8 mouse cellular contexts compared by ENCODE assay signal in the genomic region with DNA sequence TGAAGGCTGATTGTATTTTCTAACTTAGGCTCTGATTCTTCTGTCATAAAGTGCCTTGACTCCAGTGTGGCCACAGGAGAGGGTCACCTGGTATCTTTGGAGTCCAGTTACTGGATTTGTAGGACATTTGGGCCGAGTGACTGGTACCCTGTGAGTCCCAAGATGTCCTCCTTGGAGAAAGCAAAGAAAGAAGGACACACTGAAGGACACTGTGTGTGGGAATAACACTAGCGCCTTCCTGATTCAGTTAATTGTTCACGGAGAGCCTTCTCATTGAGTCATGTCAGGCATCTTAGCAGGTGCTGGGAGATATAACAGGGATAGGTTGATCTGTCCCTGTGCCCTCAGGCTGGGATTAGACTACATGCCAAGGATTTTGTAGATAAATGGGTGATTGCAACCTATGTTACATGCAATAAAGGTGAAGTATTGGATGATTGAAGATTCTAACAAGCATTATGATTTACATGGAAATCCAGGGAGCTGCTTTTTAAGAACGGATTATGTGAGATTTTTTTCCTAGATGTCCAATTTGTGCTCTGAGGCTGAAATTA. TPM values are rescaled to one million over a fixed set of nuclear protein-coding genes. Genes with fewer than 3 reads are reported as not detected.
DNase-seq lines count a peak whose midpoint lies in the region; ATAC-seq and TF ChIP-seq lines count a peak whose summit lies in the region.

No protein-coding gene starts in this region.

- peak overlapping the region; percentile 83 for H3K4me3 ChIP-seq in hindbrain, embryonic 14.5 days (replicated peaks; ENCODE audit: low read length)
- H3K4me3 ChIP-seq in midbrain, embryonic 16.5 days (ENCODE audit: low read depth, low read length), result peak overlapping the region; percentile 100

- no peak for TF ChIP-seq CTCF in brain, embryonic 14.5 days (IDR thresholded peaks at IDR 0.05; ENCODE audit: borderline replicate concordance, extremely low read depth, insufficient read depth, insufficient read length)

- peaks cover 27% of the 10 kb centered on the region for H3K4me1 ChIP-seq in hindbrain, embryonic 14.5 days (replicated peaks; ENCODE audit: control insufficient read depth, insufficient read depth, low read length)
- H3K4me1 ChIP-seq in midbrain, embryonic 16.5 days (ENCODE audit: control insufficient read depth, insufficient read depth, low read length), result peaks cover 28% of the 10 kb centered on the region

- H3K4me2 ChIP-seq in hindbrain, embryonic 14.5 days (replicated peaks), result peak overlapping the region; percentile 63
- peak overlapping the region; percentile 89 for H3K4me2 ChIP-seq in midbrain, embryonic 16.5 days (ENCODE audit: low read length)

- DNase-seq in kidney, adult 9 months, result peak; percentile 9
- no peak for DNase-seq in kidney, adult 11 months
- DNase-seq in brain, embryonic 14.5 days (ENCODE audit: low read depth), result peak; percentile 29
- DNase-seq in hindbrain, embryonic 14.5 days (ENCODE audit: low spot score), result no peak
- no peak for DNase-seq in left cerebral cortex, adult 9 months (ENCODE audit: low spot score in 2 of 2)
- no peak for DNase-seq in left cerebral cortex, adult 11 months (ENCODE audit: low spot score)
- DNase-seq in frontal cortex, adult 2 months (ENCODE audit: extremely low spot score in 1 of 2, low spot score in 1 of 2), result no peak

- 23% methylated on average over 4 of the region's 4 CpGs for WGBS in hindbrain, embryonic 14.5 days
- WGBS in midbrain, embryonic 16.5 days, result 17% methylated on average over 4 of the region's 4 CpGs

- no peaks in the 10 kb centered on the region for H3K27me3 ChIP-seq in hindbrain, embryonic 14.5 days (ENCODE audit: control insufficient read depth, insufficient read depth, low read length)
- no peaks in the 10 kb centered on the region for H3K27me3 ChIP-seq in midbrain, embryonic 16.5 days (ENCODE audit: control insufficient read depth, insufficient read depth, low read depth, low read length)

- no peak for TF ChIP-seq POLR2A in brain, embryonic 14.5 days (IDR thresholded peaks at IDR 0.05; ENCODE audit: borderline replicate concordance, extremely low read depth, insufficient read depth, insufficient read length, poor library complexity, severe bottlenecking)

- H3K9ac ChIP-seq in hindbrain, embryonic 14.5 days, result peak overlapping the region; percentile 94
- H3K9ac ChIP-seq in midbrain, embryonic 16.5 days (ENCODE audit: low read depth, low read length), result peak overlapping the region; percentile 99

- no peak overlapping the region for H3K27ac ChIP-seq in hindbrain, embryonic 14.5 days
- peak overlapping the region; percentile 33; the same call in 1 of the 2 replicates for H3K27ac ChIP-seq in midbrain, embryonic 16.5 days (ENCODE audit: low read length)

- H3K36me3 ChIP-seq in hindbrain, embryonic 14.5 days (replicated peaks; ENCODE audit: control insufficient read depth, insufficient read depth), result peaks cover 7% of the 10 kb centered on the region
- H3K36me3 ChIP-seq in midbrain, embryonic 16.5 days (ENCODE audit: control insufficient read depth, insufficient read depth, low read length), result peaks cover 5% of the 10 kb centered on the region; the same call in 1 of the 2 replicates

- H3K9me3 ChIP-seq in hindbrain, embryonic 14.5 days (ENCODE audit: control insufficient read depth, low read length), result no peaks in the 10 kb centered on the region
- no peaks in the 10 kb centered on the region for H3K9me3 ChIP-seq in midbrain, embryonic 16.5 days (replicated peaks; ENCODE audit: control insufficient read depth, low read length, poor library complexity, severe bottlenecking)

- no peak for ATAC-seq in hindbrain, embryonic 14.5 days (ENCODE audit: low FRiP score)
- no peak for ATAC-seq in midbrain, embryonic 16.5 days

RNA-seq across cellular contexts. Expression of a gene that starts 1.5 kb away (rescaled TPM):
- 3.5 and 6.0 TPM in 2 replicates for polyA plus RNA-seq in brain, embryonic 14.5 days (2012; rRNA removed)
- 2.9 and 4.3 TPM in 2 replicates for polyA plus RNA-seq in hindbrain, embryonic 14.5 days (2014; fragmentation: Nextera tagmentation; extraction: Ambion mirVana)
- polyA plus RNA-seq in midbrain, embryonic 16.5 days (2015; fragmentation: Nextera tagmentation; extraction: Ambion mirVana), result 1.6 and 1.8 TPM in 2 replicates
- 5.7 and 7.9 TPM in 2 replicates for polyA plus RNA-seq in frontal cortex, adult 2 months (2012; rRNA removed)

RNA-seq across cellular contexts. Expression of a gene that starts 1.7 kb away (rescaled TPM):
- polyA plus RNA-seq in brain, embryonic 14.5 days (2012; rRNA removed), result 38.0 and 45.8 TPM in 2 replicates
- polyA plus RNA-seq in hindbrain, embryonic 14.5 days (2014; fragmentation: Nextera tagmentation; extraction: Ambion mirVana), result 109 and 138 TPM in 2 replicates
- 111 and 120 TPM in 2 replicates for polyA plus RNA-seq in midbrain, embryonic 16.5 days (2015; fragmentation: Nextera tagmentation; extraction: Ambion mirVana)
- 88.6 and 94.2 TPM in 2 replicates for polyA plus RNA-seq in frontal cortex, adult 2 months (2012; rRNA removed)

Comparison
In these comparisons a context has a peak if more than half of its experiments do, and no peak if none do; other contexts are left out.
1. DNase-seq: peak in kidney, adult 9 months (single experiment) and brain, embryonic 14.5 days (single experiment); none in kidney, adult 11 months (single experiment), hindbrain, embryonic 14.5 days (single experiment), left cerebral cortex, adult 9 months (0 of 2), left cerebral cortex, adult 11 months (single experiment) and frontal cortex, adult 2 months (0 of 2).